24 mouse cellular contexts compared by ENCODE assay signal in genomic region chr14:31870436-31870835, GRCm38 (mm10). TPM values are rescaled to one million over a fixed set of nuclear protein-coding genes. Genes with fewer than 3 reads are reported as not detected.
DNase-seq lines count a peak whose midpoint lies in the region; ATAC-seq and TF ChIP-seq lines count a peak whose summit lies in the region.
"Had no signal": no experiment of that assay in that cellular context is flagged by ENCODE, and none has a peak within 500 bp of the region (broad histone marks: within the 10 kb centered on the region; RNA-seq: fewer than 3 reads in every experiment).

No protein-coding gene starts in this region.

- TF ChIP-seq EP300 in liver, postnatal 0 days (IDR thresholded peaks at IDR 0.05; ENCODE audit: low read depth) = no peak

- no peak overlapping the region for H3K9ac ChIP-seq in heart, embryonic 11.5 days (ENCODE audit: low read depth, low read length)
- no peak overlapping the region for H3K9ac ChIP-seq in liver, embryonic 12.5 days
- H3K9ac ChIP-seq in liver, embryonic 16.5 days (ENCODE audit: low read depth, low read length) = no peak overlapping the region
- no peak overlapping the region for H3K9ac ChIP-seq in liver, postnatal 0 days (replicated peaks)
- H3K9ac ChIP-seq: embryonic facial prominence, embryonic 13.5 days; embryonic facial prominence, embryonic 15.5 days; forebrain, embryonic 12.5 days had no signal

- no peaks in the 10 kb centered on the region for H3K36me3 ChIP-seq in heart, embryonic 11.5 days (ENCODE audit: control insufficient read depth, insufficient read depth, low read length)
- no peaks in the 10 kb centered on the region for H3K36me3 ChIP-seq in liver, embryonic 12.5 days
- no peaks in the 10 kb centered on the region for H3K36me3 ChIP-seq in liver, embryonic 16.5 days (ENCODE audit: control insufficient read depth, insufficient read depth)
- no peaks in the 10 kb centered on the region for H3K36me3 ChIP-seq in liver, postnatal 0 days (replicated peaks; ENCODE audit: insufficient read depth, low read length)
- no peaks in the 10 kb centered on the region for H3K36me3 ChIP-seq in limb, embryonic 10.5 days
- H3K36me3 ChIP-seq: embryonic facial prominence, embryonic 13.5 days; embryonic facial prominence, embryonic 15.5 days; forebrain, embryonic 12.5 days had no signal

- 71% methylated on average over 5 of the region's 5 CpGs for WGBS in heart, embryonic 11.5 days (ENCODE audit: insufficient replicate concordance)
- 67% methylated on average over 5 of the region's 5 CpGs for WGBS in liver, embryonic 12.5 days (ENCODE audit: insufficient replicate concordance)
- 62% methylated on average over 5 of the region's 5 CpGs for WGBS in liver, embryonic 16.5 days (ENCODE audit: insufficient replicate concordance)
- WGBS in liver, postnatal 0 days (ENCODE audit: insufficient replicate concordance) = 61% methylated on average over 5 of the region's 5 CpGs
- WGBS in limb, embryonic 10.5 days = 91% methylated on average over 5 of the region's 5 CpGs

- no peak overlapping the region for H3K4me2 ChIP-seq in heart, embryonic 11.5 days
- no peak overlapping the region for H3K4me2 ChIP-seq in liver, embryonic 12.5 days
- no peak overlapping the region for H3K4me2 ChIP-seq in liver, embryonic 16.5 days (ENCODE audit: low read depth, low read length)
- no peak overlapping the region for H3K4me2 ChIP-seq in liver, postnatal 0 days (ENCODE audit: low read depth, low read length)
- H3K4me2 ChIP-seq: embryonic facial prominence, embryonic 13.5 days; embryonic facial prominence, embryonic 15.5 days; forebrain, embryonic 12.5 days had no signal

- no peaks in the 10 kb centered on the region for H3K27me3 ChIP-seq in heart, embryonic 11.5 days (ENCODE audit: control insufficient read depth, insufficient read depth, low read length)
- no peaks in the 10 kb centered on the region for H3K27me3 ChIP-seq in liver, embryonic 12.5 days (replicated peaks)
- H3K27me3 ChIP-seq in liver, embryonic 16.5 days (ENCODE audit: control insufficient read depth, insufficient read depth, low read depth, low read length) = no peaks in the 10 kb centered on the region
- H3K27me3 ChIP-seq in liver, postnatal 0 days (ENCODE audit: insufficient read depth, low read length) = no peaks in the 10 kb centered on the region
- H3K27me3 ChIP-seq in limb, embryonic 10.5 days (ENCODE audit: low read depth, poor library complexity, severe bottlenecking) = no peaks in the 10 kb centered on the region
- H3K27me3 ChIP-seq: embryonic facial prominence, embryonic 13.5 days; embryonic facial prominence, embryonic 15.5 days; forebrain, embryonic 12.5 days had no signal

- no peak overlapping the region for H3K27ac ChIP-seq in heart, embryonic 11.5 days (ENCODE audit: low read depth, low read length)
- no peak overlapping the region for H3K27ac ChIP-seq in liver, embryonic 12.5 days
- H3K27ac ChIP-seq in liver, embryonic 16.5 days (ENCODE audit: low read length) = no peak overlapping the region
- H3K27ac ChIP-seq in liver, postnatal 0 days (ENCODE audit: low read depth) = no peak overlapping the region
- H3K27ac ChIP-seq in limb, embryonic 10.5 days = no peak overlapping the region
- H3K27ac ChIP-seq: embryonic facial prominence, embryonic 13.5 days; embryonic facial prominence, embryonic 15.5 days; forebrain, embryonic 10.5 days; forebrain, embryonic 12.5 days had no signal

- H3K9me3 ChIP-seq in heart, embryonic 11.5 days (replicated peaks; ENCODE audit: control insufficient read depth, low read length) = peaks cover 9% of the 10 kb centered on the region
- peaks cover 12% of the 10 kb centered on the region for H3K9me3 ChIP-seq in liver, embryonic 12.5 days (replicated peaks)
- peaks cover 5% of the 10 kb centered on the region for H3K9me3 ChIP-seq in liver, embryonic 16.5 days (replicated peaks; ENCODE audit: control insufficient read depth, low read length)
- peaks cover 10% of the 10 kb centered on the region; the same call in 1 of the 2 replicates for H3K9me3 ChIP-seq in liver, postnatal 0 days (ENCODE audit: low read length)
- peaks cover 7% of the 10 kb centered on the region; the same call in 1 of the 2 replicates for H3K9me3 ChIP-seq in limb, embryonic 10.5 days (replicated peaks)

- no peak for TF ChIP-seq CTCF in liver, postnatal 0 days (IDR thresholded peaks at IDR 0.05; ENCODE audit: low read depth)

- H3K4me1 ChIP-seq in heart, embryonic 11.5 days (ENCODE audit: control insufficient read depth, insufficient read depth, low read length) = 0 out of 2 replicates have a peak, but pooled peaks cover 2% of the 10 kb centered on the region
- H3K4me1 ChIP-seq in liver, embryonic 12.5 days = no peaks in the 10 kb centered on the region
- no peaks in the 10 kb centered on the region; the same call in 1 of the 2 replicates for H3K4me1 ChIP-seq in liver, embryonic 16.5 days (ENCODE audit: control insufficient read depth, low read depth, low read length)
- no peaks in the 10 kb centered on the region; the same call in 1 of the 2 replicates for H3K4me1 ChIP-seq in liver, postnatal 0 days (ENCODE audit: insufficient read depth)
- H3K4me1 ChIP-seq in limb, embryonic 10.5 days = no peaks in the 10 kb centered on the region
- H3K4me1 ChIP-seq: embryonic facial prominence, embryonic 13.5 days; embryonic facial prominence, embryonic 15.5 days; forebrain, embryonic 10.5 days; forebrain, embryonic 12.5 days had no signal

- peak; percentile 18 for DNase-seq in heart, adult 11 months
- DNase-seq in liver = peak; percentile 12
- DNase-seq in liver, postnatal 0 days = no peak
- no peak for DNase-seq in limb, embryonic 10.5 days (ENCODE audit: low spot score)
- DNase-seq in kidney, adult 18-20 months = no peak
- DNase-seq: adrenal gland, adult 2 months; adrenal gland, postnatal 10 days; adrenal gland, postnatal 25 days; cerebellum, adult 11 months; cerebellum, adult 18-20 months; cerebellum, adult 8-10 months; cerebellum, adult 9-11 months; cerebellum, postnatal 14 days; cerebellum, postnatal 36 days; embryo, embryonic 11 days had no signal

- ATAC-seq in heart, embryonic 11.5 days (replicated peaks; ENCODE audit: insufficient number of reproducible peaks, low FRiP score, low TSS enrichment) = no peak
- no peak for ATAC-seq in liver, embryonic 12.5 days
- ATAC-seq in liver, embryonic 16.5 days (ENCODE audit: low read depth) = peak; percentile 60
- peak; percentile 83 for ATAC-seq in liver, postnatal 0 days
- ATAC-seq: forebrain, embryonic 14.5 days had no signal

- no peak overlapping the region for H3K4me3 ChIP-seq in heart, embryonic 11.5 days (ENCODE audit: low read depth, low read length)
- no peak overlapping the region for H3K4me3 ChIP-seq in liver, embryonic 12.5 days
- no peak overlapping the region for H3K4me3 ChIP-seq in liver, embryonic 16.5 days (ENCODE audit: low read depth, low read length)
- H3K4me3 ChIP-seq in liver, postnatal 0 days (ENCODE audit: low read depth, low read length) = no peak overlapping the region
- no peak overlapping the region for H3K4me3 ChIP-seq in limb, embryonic 10.5 days
- H3K4me3 ChIP-seq: embryonic facial prominence, embryonic 13.5 days; embryonic facial prominence, embryonic 15.5 days; erythroblast, embryonic 14.5 days; forebrain, embryonic 10.5 days; forebrain, embryonic 12.5 days had no signal

RNA-seq across cellular contexts. Expression of gene Ankrd28, which starts 40.0 kb away (rescaled TPM):
- polyA plus RNA-seq in heart, embryonic 11.5 days (2014; fragmentation: Nextera tagmentation; extraction: Ambion mirVana) = 7.3 and 7.9 TPM in 2 replicates
- 6.2 and 6.6 TPM in 2 replicates for polyA plus RNA-seq in liver, embryonic 12.5 days (2016; fragmentation: Nextera tagmentation; extraction: Ambion mirVana)
- polyA plus RNA-seq in liver, embryonic 16.5 days (2015; fragmentation: Nextera tagmentation; extraction: Ambion mirVana) = 3.6 and 3.9 TPM in 2 replicates
- 3.2 TPM in 2 replicates for polyA plus RNA-seq in liver, postnatal 0 days (2015; fragmentation: Nextera tagmentation; extraction: Ambion mirVana)
- 8.5 and 10.1 TPM in 2 replicates for polyA plus RNA-seq in limb, embryonic 10.5 days (2016; fragmentation: Nextera tagmentation; extraction: Ambion mirVana)

Comparison
In these comparisons a context has a peak if more than half of its experiments do, and no peak if none do; other contexts are left out.
1. DNase-seq: peak in heart, adult 11 months (single experiment) and liver (single experiment); none in liver, postnatal 0 days (single experiment), limb, embryonic 10.5 days (single experiment) and kidney, adult 18-20 months (single experiment).
2. ATAC-seq: peak in liver, embryonic 16.5 days (single experiment) and liver, postnatal 0 days (single experiment); none in heart, embryonic 11.5 days (single experiment) and liver, embryonic 12.5 days (single experiment).